Mouse (Mus musculus): ENCODE measurements around the gene Sox1.

The Sox1 gene

DNA sequence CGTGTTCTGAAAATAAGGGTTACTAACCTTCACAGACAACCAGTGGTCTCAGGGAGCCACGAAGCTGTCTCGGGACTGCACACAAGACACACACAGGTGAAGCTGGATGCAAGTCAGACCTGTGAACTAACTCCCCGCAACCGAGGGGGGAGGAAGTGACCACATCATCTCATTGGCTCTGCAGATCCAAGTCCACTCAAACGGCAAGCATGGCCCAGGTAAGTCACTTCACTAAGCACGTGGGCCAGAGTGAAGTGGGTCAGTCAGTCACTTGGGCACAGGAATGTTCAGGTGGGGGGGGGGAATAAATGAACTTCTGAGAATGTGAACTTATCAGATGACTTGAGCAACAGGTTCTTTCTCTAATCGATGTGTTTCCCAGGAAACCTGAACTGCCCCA, 30.8 kb downstream of the Sox1 start:
- no peak for DNase-seq (ENCODE audit: low spot score in 2 of 2)

DNA sequence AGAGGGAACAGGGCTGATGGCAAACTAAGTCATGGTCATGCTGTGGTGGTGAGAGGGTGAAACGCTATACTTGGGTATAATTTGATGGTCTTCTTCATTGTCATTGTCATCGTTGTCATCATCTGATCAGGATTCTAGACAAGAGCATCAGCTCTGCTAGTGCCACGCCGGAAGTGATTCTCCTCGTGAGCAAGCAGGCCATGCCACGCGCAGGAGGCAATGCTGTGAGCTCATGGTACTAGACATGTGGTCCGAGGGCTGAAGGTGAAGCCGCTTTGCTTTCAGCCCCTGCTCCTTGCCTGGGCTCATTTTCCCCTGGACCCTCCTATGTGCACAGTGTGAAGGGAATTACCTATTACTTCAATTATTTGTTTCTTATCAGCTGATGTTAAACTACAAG, 32.3 kb downstream of the Sox1 start:
- no peak for DNase-seq (ENCODE audit: low spot score in 2 of 2)

GRCm38 (mm10) chr8:12427886-12428799, 33.0 kb downstream of the Sox1 start:
- no peak for DNase-seq (ENCODE audit: low spot score in 2 of 2)

DNA sequence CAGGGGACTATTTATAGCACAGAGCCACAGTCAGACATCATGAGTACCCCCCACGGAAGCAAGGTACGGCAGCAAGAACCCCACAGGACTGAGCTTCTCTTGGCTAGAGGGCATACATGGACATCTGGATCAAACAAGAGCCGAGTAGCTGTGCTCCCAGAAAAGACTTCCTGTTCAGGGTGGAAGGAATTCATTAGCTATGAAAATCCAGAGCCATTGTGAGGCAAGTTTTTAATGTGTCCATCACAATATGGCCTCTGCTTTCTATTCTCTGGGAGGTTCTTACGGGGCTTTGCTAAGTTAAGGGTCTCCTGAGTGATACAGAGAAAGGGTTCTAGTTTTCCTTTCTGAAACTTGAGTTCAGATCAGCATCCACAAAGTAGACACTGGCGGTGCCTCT, 33.8 kb downstream of the Sox1 start:
- DNase-seq (ENCODE audit: low spot score in 2 of 2): no peak

- no peak for DNase-seq (ENCODE audit: low spot score in 2 of 2)
These were observed 34.6 kb downstream of the Sox1 start for GRCm38 (mm10) chr8:12429601-12430172.

DNA sequence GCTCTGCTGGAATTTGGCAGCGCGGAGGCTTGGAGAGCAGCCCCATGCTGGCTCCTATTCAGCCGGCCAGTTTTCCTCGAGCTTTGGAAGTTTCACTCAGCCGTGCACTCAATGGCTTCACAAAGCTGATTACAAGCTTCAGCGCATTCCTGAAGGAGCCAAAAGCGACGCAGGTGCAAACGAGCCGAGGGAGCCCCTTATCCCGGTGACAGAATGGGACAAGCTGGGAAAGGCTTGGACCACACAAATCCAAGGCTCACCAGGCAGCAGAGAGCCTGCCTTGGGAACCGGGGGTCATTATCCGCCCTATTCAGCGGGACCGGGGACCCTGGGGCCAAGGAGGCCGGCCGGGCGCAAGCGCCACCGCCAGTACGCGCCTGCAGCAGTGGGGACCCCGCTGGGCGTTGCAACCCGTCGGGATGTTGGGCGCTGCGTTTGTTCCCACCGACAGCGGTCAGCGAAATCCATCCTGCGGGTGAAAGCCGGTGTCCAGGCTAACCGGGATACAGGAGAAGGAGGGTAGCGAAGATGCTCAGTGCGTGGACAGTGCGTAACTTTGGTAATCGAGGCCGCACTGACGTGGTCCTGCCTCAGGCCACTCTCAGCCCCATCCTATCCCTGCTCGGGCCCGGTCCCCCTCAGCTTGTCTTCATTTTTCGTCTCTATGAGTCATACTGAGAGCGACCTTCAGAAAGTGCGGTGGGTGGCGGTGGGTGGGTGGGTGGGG, 35.2 kb downstream of the Sox1 start:
- no peak for DNase-seq (ENCODE audit: low spot score in 2 of 2)

- no peak for DNase-seq (ENCODE audit: low spot score in 2 of 2)
These were observed 36.0 kb downstream of the Sox1 start for GRCm38 (mm10) chr8:12430900-12431737.

GRCm38 (mm10) chr8:12431738-12432055, 36.6 kb downstream of the Sox1 start:
- no peak for DNase-seq (ENCODE audit: low spot score in 2 of 2)

GRCm38 (mm10) chr8:12432546-12432945, 37.5 kb downstream of the Sox1 start:
- no peak for DNase-seq (ENCODE audit: low spot score in 2 of 2)

- DNase-seq (ENCODE audit: low spot score in 2 of 2): no peak
These were observed 39.7 kb downstream of the Sox1 start for GRCm38 (mm10) chr8:12434771-12435170.

- no peak for DNase-seq (ENCODE audit: low spot score in 2 of 2)
These were observed 42.9 kb downstream of the Sox1 start for GRCm38 (mm10) chr8:12438021-12438420.

DNA sequence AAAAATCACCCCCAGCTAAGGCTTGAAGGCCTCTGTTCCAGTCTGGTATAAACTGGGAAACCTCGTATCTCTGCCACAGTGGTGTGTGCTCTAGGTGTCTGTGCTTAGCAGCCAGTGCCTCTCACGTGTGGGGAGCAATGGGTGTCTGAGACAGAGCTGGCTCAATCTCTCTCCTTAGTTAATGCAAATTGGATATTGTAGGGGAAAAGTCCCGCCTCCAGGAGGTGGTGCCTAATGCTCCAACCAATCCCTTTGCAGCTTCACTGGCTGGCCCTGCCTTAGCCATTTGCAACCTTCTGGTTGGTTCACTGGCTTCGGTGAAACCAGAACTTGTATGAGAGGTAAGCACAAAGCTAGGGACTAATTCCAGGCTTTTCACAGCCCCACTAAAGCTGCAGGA, 43.9 kb downstream of the Sox1 start:
- no peak for DNase-seq (ENCODE audit: low spot score in 2 of 2)

- no peak for DNase-seq (ENCODE audit: low spot score in 2 of 2)
These were observed 44.8 kb downstream of the Sox1 start for GRCm38 (mm10) chr8:12439846-12440245.

DNA sequence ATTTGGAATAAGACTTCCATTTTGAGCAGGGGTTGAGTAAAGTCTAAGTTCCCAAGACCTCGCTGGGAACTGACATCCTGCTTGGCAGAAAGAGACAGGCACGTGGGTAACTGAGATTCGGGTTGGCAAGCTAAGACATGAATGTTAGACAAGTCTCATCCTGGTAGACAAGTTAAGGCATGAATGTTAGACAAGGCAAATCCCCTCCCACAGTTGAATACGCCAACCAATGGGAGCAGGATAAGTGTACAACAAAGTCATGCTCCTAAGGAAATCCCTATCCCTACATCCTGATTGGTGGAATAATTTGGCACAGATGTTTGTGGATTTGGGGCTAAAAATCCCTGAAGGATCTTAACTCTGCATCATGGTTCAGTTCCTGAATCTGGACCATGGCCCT, 45.9 kb downstream of the Sox1 start:
- no peak for DNase-seq (ENCODE audit: low spot score in 2 of 2)

DNA sequence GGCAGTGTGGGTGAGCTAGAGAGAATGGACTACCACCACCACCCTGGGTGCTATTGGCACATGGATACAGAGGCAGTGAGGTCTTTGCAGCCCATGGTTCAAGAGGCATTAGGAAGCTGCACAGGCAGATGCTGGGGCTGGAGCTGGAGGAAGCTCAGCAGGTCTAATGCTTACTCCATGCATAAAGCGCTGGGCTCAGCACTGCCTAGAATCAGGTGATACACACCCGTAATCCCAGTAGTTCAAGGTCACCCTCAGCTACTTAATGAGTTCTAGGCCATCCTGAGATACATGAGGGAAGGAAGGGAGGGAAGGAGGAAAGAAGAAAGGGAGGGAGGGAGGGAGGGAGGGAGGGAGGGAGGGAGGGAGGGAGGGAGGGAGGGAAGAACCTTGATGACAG, 50.2 kb downstream of the Sox1 start:
- no peak for DNase-seq (ENCODE audit: low spot score in 2 of 2)

DNA sequence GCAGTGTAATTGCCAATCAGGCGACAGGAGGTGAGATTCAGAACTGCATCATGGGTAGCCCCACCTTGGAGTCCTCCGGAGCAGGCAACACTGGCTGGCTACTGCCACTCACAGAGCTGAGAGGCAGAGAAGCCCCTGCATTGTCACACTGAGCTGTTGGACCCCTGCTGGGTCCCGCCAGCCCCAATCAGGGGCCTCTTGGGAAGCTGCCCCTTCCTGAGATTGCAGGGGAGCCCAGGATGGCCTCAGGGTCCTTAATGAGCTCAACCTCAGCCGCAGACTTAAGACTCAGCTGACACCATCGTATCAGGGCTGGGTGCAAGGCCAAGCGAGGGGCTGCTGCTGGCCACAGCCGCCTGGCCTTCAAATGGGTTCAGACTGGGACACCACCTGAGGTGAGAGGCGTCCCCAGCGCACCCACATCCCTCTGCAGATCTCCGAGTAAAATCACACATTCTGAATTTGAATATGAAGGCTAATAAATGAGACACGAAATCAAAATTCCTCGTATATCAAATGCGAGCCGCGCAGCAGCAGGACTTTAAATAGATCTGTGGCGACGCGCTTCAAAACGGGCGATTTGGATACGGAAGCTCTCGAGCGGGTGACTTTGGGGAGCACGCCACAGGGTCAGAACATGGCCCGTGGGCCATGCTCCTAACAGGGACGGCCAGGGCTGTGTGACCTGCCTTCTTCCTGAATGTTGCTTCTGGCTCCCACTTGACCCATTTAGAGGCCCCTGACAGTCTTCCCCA, 51.0 kb downstream of the Sox1 start:
- no peak for DNase-seq (ENCODE audit: low spot score in 2 of 2)

Measured in urinary bladder, postnatal 4 days (tissue).